Mouse (Mus musculus) liver, embryonic 14.5 days (tissue): Measurements from ENCODE around the gene Rngtt.

ENCODE experiments used
- CTCF ChIP-seq: IDR thresholded peaks from 2 replicates; pipeline ENCODE4 v1.5.1; 2016; ENCODE audit warnings: antibody characterized with exemption, low read depth, control low read depth
- EP300 ChIP-seq: IDR thresholded peaks from 2 replicates; pipeline ENCODE4 v1.6.1; 2016; ENCODE audit warnings: antibody characterized with exemption, low read depth

DNA sequence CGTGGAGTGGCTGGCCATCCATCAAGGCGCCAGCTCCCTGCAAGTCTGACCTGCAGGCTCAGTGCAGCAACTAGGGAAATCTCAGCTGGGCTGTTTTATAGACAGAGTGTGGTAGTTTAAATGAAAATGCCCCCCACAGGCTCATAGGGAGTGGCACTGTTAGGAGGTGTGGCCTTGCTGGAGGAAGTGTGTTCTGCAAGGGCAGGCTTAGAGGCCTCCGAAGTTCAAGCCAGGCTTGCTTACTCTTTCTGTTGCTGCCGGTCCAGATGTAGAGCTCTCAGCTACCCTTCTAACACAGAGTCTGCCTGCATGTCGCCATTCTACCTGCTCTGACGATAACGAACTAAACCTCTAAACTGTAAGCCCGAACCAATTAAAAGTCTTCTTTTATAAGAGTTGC, 222.5 kb downstream of the Rngtt start:
- TF ChIP-seq CTCF: no peak
- TF ChIP-seq EP300: no peak
